Mouse (Mus musculus): ENCODE results near the gene Gm13277. TPM values are rescaled to one million over a fixed set of nuclear protein-coding genes. Genes with fewer than 3 reads are reported as not detected.

Gm13277 gene
- polyA plus RNA-seq (2015; fragmentation: Nextera tagmentation; extraction: Ambion mirVana), result not detected in 2 replicates

GRCm38 (mm10) chr4:88788402-88788801, at the start of gene Gm13277:
Gene Gm13277, plus strand, starts transcription at chr4:88788632.

GRCm38 (mm10) chr4:88754818-88755340, 33.6 kb upstream of the Gm13277 start, which contains the start of gene Gm13271:
Gene Gm13271, plus strand, starts transcription at chr4:88754868.

GRCm38 (mm10) chr4:88759610-88760268, 28.7 kb upstream of the Gm13277 start, which contains the start of gene Gm13283:
Gene Gm13283, plus strand, starts transcription at chr4:88760119.

GRCm38 (mm10) chr4:88773534-88773933, 14.9 kb upstream of the Gm13277 start, which contains the start of gene Gm13290:
Gene Gm13290, plus strand, starts transcription at chr4:88773834.

GRCm38 (mm10) chr4:88776622-88777021, 11.8 kb upstream of the Gm13277 start, which contains the start of gene Gm13289:
Gene Gm13289, plus strand, starts transcription at chr4:88776922.

GRCm38 (mm10) chr4:88779550-88779949, 8.9 kb upstream of the Gm13277 start, which contains the start of gene Gm13272:
Gene Gm13272, plus strand, starts transcription at chr4:88779850.

GRCm38 (mm10) chr4:88781831-88782230, 6.6 kb upstream of the Gm13277 start, which contains the start of gene Ifnz:
Gene Ifnz, plus strand, starts transcription at chr4:88782131.

GRCm38 (mm10) chr4:88785409-88785808, 3.0 kb upstream of the Gm13277 start, which contains the start of gene Gm13276:
Gene Gm13276, plus strand, starts transcription at chr4:88785709.

GRCm38 (mm10) chr4:88791250-88791649, 2.8 kb downstream of the Gm13277 start, which contains the start of gene Gm13278:
Gene Gm13278, plus strand, starts transcription at chr4:88791550.

GRCm38 (mm10) chr4:88793936-88794675, 5.7 kb downstream of the Gm13277 start, which contains the start of gene Gm13275:
Gene Gm13275, plus strand, starts transcription at chr4:88794487.

GRCm38 (mm10) chr4:88797097-88797496, 8.7 kb downstream of the Gm13277 start, which contains the start of gene Gm13279:
Gene Gm13279, plus strand, starts transcription at chr4:88797397.

GRCm38 (mm10) chr4:88799365-88799764, 10.9 kb downstream of the Gm13277 start, which contains the start of gene Gm13285:
Gene Gm13285, plus strand, starts transcription at chr4:88799665.

GRCm38 (mm10) chr4:88802954-88803353, 14.5 kb downstream of the Gm13277 start, which contains the start of gene Gm13287:
Gene Gm13287, plus strand, starts transcription at chr4:88803254.

GRCm38 (mm10) chr4:88805231-88805630, 16.8 kb downstream of the Gm13277 start, which contains the start of gene Gm13288:
Gene Gm13288, plus strand, starts transcription at chr4:88805531.

GRCm38 (mm10) chr4:88815928-88816327, 27.5 kb downstream of the Gm13277 start, which contains the start of gene Ifna7:
Gene Ifna7, plus strand, starts transcription at chr4:88816228.

GRCm38 (mm10) chr4:88819659-88820058, 31.2 kb downstream of the Gm13277 start, which contains the start of gene Ifna11:
Gene Ifna11, plus strand, starts transcription at chr4:88819959.

GRCm38 (mm10) chr4:88827116-88827515, 38.7 kb downstream of the Gm13277 start, which contains the start of gene Ifna6:
Gene Ifna6, plus strand, starts transcription at chr4:88827416.

GRCm38 (mm10) chr4:88835225-88835624, 46.8 kb downstream of the Gm13277 start, which contains the start of gene Ifna5:
Gene Ifna5, plus strand, starts transcription at chr4:88835525.

